Mouse (Mus musculus): ENCODE measurements around the gene Kif19a.

Kif19a gene

DNA sequence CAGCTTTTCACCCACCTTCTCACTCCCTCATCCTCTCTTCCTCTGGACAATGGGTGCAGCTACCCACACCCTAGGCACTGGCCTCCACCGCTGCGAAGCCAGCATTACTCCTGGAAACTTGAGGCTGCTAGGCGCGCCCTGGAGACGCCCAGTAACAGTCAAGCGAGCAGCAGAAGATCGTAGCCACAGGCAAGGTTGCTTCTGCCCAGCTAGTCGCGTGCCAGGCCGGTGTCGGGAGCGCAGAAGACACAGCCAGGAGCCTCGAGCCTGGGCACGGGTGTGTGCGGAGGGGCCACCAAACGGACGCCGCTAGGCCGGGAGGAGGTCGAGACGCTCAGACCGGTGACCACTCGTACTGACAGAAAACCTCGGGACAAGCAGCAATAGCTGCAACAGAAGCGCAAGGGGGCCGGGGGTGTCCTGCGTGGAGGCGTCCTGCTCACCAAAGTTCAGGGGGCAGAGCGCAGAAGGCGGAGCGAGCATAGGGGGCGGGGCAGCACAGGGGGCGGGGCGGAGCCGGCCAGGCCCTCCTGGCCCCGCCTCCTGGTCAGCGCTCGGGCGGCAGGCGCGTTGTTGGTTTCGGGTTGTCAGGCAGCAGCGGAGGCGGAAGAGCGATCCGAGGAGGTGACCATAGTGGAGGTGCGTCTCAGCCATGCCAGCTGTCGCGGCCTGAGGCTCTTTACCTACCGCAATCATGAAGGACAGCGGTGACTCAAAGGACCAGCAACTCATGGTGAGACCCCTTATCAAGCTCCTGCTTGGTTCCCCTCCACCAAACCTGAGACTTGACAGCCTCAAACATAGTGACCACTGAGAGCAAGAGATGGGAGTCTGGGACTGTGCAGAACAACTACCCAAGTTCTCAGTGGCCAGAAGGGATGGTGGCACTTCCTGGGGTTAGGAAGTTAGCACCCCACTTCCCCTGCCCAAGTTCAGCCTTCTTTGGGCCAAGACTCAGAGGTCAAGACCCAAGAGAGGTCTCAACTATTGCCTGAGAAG lies at the start of gene Kif19a:
Kif19a (plus strand) TSS at position 569 of the 999 bp plus-strand sequence.
- peak; percentile 86 for DNase-seq

DNA sequence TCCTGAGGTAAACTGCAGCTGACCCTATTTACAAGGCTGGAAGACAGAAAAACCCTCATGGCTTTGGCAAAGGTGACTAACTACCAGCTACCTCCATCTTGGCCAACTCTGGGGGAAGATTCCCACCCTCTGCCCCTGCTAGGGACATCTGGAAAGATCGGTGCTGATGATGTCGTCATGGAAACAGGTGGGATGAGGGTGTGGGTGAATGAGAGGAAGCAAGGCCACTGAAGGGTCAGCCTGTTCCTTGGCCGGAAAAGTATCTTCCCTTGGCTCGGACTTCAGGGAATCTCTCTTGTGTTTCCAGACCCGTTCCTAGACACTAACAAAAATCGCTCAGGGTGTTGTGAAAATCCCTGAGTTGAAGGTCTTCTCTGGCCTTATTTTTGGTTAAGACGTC lies 49.7 kb upstream of the Kif19a start:
- no peak for DNase-seq

DNA sequence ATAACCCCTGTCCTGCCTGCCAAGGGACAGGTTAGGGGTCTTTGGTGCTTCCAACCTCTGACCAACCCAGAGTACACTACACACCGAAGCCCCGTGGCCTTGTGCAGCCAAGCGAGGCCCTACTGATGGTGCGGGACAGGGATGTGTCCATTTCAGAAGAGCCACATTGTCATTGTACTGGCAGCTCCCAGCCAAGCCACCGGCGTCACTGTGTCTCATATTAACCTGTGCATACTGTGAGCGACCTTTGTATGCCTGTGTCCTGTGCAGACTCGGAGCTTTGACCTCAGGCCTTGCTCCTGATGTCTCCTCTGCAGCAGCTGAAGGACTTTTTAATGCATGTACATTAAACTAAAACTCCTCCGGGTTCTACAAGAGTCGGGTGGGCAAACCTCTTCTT lies 44.7 kb upstream of the Kif19a start:
- DNase-seq: no peak

DNA sequence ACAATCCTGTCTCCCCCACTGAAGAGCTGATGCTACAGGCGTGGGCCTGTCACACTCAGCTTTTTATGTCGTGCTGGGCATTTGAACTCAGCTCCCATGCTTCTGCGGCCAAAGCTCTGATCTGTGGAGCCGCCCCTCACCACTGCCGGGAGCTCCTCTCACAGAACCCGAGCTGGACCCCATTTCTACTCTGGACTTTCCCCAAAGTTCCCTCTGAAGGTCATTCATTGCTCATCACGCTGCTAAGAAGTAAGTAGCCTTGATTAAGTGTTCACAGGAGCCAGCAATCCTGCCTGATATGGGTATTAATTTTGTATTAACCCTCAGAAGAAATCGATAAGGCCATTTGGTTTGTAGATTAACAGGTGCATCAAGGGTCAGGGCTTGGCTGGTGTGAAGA lies 42.8 kb upstream of the Kif19a start:
- DNase-seq: no peak

DNA sequence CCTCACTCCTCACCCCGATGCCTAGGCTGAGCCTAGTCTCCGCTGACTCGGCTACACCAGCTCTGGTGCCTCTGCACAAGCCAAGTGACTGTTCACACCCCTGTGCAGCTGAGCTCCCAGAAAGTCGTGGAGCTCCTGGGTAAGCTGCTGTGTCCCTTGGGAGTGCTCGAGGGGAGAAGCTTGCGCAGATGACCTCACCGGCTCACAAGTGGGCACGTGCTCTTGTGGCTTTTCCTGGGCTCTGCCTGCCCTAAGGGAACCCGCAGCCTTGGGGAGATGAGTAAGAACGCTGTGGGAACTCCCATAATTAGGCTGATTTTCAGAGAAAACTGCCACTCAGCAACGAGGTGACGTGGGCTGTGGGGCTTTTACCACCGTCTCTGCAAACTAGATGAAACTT lies 42.2 kb upstream of the Kif19a start:
- DNase-seq: no peak

DNA sequence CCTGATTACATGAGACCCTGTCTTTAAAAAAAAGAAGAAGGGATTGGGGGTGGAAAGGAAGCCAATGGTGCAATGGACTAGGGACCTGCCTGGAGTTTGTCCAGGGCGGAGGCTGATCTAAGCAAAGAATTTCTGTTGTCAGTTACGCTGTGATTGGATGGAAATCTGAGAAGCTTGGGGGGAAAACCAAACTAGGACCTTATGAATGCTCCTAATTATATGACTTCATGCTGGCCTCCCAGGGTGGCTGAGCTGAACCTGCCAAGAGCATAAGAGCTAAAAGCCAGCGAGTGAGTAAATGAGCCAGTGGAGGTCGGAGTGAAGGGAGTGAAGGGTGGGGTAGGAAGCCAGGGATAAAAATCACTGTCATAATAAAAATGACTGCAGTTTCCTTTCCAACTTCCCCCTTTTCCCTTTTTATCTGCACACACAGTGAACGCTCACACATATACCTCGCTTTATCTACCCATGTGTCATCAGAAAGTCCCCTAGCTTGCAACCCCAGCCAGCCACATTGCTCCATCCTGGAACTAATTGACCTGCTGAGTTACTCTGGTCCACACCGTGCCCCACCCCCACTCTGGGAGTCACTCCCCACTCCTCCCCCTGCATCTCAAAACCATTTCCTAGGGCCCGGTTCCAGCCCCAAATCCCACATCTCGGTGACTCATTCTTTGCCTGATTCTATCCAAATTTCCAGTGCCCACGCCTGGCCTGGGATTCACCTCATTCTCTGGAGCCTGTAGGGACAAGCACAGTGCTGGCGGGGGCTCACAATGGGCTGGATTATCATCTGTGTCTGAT lies 40.2 kb upstream of the Kif19a start:
- DNase-seq: peak; percentile 50

DNA sequence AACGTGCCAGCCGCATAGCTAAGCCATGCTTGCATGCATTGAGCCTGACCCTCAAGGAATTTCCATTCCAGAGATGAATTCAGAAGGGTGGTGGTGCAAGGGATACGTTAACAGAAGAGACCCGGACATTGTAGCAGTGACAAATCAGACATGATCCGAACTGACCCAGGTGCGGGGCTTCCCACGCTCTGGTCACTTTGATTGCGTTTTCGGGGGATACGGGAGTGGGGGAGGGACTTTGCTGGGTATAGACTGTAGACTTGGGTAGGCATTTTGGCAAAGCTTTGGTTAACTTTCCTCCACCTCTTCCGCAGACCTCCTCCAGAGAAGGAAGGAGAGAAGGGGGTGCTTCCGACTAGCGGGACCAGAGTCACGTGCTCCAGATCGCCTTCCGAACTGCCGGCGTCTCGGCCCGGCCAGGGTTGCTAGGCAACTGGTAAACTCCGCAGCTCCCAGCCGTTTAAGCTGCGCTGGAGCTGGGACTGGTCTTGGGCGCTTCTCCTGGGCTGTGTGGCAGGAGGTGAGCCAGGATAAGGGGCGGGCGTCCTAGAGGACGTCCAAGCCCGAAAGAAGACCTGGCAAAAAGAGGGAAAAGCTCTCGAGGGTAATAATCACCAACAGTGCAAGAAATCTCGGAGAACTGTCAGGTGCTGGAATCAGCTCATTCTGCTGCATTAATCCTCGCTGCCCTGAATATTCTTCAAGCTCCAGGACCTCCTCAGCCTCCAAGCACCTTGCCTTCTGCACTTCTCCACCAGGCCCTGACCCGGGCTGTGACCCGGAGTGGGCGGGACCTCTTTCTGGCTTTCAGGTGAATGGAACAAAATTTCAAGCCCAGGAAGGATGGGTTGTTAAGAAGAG lies 38.0 kb upstream of the Kif19a start, which contains the start of gene Dnaic2:
Dnaic2 (plus strand) TSS at position 444 of the 861 bp plus-strand sequence.
- DNase-seq: peak; percentile 90

DNA sequence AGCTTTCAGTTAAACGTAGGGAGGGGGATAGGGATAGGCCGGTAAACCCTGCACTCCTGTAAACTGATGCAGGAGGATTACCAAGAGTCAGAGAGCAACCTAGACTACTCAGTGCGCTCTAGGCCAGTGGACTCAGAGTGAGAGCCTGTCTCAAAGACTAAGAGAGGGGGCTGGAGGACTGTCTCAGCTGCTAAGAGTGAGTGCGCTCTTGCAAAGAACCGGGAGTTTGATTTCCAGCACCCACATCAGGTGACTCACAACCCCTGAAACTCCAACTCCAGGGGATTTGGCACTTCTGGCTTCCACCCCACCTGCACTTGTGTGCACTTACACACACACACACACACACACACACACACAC lies 37.4 kb upstream of the Kif19a start:
- DNase-seq: no peak

DNA sequence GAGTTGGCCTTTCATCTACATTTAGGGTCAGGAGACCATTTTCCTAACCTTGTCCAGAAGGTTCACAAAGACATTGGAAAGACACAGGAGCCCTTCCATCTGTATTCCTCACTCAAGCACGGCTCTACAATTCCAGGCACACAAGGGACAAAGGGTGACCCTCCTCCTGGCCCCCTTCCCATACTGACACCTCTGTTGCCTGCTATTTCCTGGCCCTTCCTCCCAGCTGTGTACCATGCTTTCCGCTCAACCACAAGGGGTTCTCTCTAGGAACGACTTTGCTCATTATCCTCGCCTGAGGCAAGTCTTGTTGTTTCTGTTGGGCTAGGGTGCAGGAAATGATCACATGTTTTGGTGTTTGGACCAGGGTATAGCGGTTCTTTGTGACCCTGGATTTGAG lies 36.9 kb upstream of the Kif19a start:
- DNase-seq: no peak

DNA sequence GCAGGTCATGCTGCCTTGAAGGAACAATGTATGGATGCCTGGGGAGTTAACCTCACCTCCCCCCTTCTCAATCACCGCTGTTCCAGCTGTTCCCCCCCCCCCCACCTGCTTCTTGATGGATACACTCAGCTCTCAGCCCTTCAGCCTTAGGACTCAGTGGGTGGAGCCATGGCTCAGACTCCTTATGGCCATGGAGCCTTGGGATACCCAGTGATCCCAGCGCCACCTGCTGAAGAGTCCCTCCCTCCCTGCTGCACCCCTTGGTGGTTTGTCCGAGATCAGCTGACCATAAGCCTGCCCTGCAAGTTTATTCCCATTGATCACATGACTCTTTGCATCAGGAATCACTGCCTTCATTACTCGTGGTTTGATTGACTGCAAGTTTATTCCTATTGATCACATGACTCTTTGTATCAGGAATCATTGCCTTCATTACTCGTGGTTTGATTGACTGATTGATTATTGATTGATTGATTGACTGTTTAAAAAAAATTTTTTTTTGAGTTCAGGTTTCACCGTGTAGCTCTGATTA lies 35.3 kb upstream of the Kif19a start:
- DNase-seq: peak; percentile 42

DNA sequence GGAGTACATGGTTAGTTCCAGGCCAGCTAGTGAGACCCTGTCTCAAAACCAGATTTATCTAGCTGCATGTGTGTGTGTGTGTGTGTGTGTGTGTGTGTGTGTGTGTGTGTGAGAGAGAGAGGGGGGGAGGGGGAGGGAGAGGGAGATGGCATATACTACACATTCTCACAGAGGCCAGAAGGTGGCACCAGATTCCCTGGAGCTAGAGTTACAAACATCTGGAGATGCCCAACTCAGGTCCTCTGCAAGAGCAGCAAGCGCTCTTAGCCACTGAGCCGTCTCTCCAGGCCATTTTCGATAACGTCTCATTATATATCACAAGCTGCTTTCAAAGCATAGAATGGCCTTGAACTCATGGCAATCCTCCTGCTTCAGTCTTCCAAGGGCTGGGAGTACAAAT lies 33.5 kb upstream of the Kif19a start:
- DNase-seq: peak; percentile 34

DNA sequence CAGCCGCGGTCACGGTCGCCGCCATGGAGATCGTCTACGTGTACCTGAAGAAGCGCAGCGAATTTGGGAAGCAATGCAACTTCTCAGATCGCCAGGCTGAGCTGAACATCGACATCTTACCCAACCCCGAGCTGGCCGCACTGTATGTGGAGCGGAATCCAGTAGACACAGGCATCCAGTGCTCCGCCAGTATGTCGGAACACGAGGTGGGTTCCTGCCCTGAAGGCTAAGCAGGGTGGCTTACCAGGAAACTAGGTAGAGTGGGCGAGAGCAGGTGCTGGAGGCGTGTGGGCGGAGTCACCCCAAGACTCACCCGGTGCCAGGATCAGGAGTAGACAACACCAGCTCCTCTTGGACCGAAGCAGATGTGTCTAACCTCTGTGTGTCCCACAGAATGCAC lies 32.3 kb upstream of the Kif19a start:
- DNase-seq: no peak

DNA sequence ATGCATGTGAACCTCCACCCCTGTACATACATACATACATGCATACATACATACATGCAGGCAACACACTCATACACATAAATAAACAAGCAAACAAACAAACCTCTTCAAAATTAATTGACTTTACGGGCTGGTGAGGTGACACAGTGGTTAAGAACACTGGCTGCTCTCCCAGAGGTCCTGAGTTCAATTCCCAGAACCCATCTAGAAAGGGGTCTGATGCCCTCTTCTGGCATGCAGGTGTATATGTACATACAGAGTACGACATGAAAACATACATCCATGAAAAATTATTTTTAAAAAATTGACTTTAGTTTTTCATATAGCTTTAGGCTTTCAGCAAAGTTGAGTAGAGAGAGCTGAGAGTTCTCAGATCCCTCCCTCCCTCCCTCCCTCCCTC lies 29.1 kb upstream of the Kif19a start:
- no peak for DNase-seq

DNA sequence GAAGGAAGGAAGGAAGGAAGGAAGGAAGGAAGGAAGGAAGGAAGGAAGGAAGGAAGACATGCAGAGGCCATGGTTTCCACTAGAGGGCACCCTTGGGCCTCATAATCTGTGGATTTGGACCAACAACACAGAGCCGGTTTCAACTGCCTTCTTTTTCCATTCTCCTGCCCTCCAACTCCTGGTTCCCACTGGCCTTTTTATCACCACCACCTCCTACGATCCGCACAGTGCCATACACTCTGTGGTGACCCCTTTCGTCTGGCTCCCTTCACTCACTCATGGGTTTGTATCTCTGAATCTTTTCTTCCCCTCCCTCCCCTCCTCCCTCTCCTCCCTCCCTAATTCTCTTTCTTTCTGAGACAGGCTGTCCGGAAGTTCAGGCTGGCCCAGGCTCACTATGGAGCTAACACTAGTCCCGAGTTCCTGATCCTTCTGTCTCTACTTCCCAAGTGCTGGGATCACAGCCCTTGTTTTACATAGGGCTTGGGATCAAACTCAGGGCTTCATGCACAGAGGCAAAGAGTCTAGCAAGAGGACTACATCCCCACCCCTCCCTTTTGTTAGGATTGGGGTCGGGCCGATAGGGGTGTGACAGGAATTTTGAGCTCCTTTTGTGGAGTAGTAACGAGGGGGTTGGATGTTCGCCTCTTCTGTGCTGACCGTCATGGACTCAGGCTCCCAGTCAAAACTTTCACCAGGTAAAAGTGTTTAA lies 28.1 kb upstream of the Kif19a start:
- peak; percentile 83 for DNase-seq

DNA sequence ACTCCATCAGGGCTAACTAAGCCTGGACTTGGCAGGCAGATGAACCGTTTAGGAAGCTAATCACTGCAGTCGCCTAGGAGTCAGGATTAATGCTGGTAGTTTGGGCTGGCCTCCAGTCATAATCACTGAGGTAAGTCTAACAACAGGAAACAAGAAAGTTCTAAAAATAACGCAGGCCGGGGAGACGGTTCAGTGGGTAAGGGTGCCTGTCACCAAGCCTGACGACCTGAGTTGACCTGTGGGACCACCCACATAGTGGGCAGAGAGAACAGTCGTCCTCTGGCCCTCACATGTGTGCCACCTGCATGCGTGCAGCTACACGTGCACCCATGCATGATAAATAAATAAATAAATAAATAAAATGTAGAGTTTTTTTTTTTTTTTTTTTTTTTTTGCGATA lies 24.6 kb upstream of the Kif19a start:
- DNase-seq: peak; percentile 43

DNA sequence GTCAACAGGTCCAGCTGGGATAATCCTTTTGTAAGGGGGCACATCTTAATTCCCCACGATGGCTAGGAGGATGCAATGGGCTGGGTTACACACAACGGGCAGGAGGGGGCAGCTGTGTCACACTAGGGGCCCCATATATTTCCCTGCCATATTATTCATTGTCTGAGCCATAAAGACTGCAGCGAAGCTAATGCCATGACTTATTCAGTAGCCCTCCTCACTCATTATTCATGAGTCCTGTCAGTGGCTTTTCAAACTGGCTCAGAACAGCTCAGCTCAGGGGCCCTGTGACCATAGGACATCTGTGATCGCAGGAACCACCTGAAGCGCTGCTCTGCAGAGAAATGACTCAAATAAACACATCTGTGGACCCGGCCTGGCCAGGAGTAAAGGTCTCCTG lies 23.7 kb upstream of the Kif19a start:
- peak; percentile 63 for DNase-seq

DNA sequence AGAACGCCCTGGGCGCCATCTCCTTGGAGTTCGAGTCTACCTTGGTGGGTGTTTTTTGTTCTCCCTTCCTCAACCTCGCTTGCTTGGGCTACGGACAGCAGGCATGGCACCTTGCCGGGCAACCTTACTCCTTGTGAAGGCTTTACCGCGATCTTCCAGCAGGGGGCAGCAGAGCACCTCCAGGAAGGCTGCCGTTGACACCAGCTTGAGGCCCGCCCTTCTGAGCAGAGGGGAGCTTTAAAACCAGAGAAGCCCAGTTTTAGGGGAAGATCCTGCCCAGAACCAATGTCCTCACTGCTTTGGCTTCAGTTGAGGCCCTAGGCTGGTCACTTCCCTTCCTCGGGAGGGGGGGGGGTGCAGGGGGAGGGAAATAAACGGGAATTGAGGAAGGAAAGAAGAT lies 20.1 kb upstream of the Kif19a start:
- peak; percentile 91 for DNase-seq

DNA sequence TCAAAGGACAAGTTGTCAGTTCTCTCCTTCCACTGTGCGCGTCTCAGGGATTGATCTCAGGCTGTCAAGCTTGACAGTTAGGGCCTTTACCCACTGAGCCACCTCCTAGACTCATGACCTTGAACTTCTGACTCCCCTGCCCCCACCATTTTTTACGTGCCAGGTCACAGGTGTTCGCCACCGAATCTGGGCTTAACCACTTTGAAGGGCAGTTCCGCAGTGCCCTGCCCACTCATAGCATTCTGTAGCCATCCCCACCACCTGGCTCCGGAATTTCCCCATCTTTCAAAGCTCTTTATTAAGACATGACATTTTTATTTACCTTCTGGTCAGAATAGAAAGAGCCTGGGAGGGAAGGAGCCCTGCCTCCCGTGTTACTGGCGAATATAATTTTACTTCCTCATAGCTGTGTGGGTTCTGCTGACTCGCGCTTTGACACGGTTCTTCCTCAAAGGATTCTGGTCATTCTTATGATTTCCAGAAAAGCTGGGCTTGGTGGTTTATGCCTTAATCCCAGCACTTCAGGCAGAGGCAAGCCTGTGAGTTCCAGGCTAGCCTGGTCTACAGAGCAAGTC lies 17.5 kb upstream of the Kif19a start:
- no peak for DNase-seq

DNA sequence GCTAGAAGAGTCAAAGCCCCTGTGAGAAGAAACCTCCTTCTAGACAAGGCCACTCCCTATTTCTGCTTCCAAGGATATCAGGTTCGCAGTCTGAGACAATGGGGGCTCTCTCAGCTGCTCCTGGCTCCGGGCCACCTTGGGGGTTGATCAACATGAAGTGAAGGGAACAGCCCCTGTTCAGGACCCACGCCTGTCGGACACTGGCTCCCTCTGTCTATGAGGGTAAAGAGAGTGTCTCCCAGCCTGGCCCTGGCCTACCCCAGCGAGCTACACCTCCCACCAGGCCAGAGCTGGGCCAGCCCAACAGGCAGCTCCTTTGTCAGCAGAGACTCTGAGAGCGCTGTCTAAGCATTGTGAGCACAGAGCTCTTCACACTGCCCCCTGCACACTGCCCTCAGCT lies 4.7 kb downstream of the Kif19a start:
- no peak for DNase-seq

DNA sequence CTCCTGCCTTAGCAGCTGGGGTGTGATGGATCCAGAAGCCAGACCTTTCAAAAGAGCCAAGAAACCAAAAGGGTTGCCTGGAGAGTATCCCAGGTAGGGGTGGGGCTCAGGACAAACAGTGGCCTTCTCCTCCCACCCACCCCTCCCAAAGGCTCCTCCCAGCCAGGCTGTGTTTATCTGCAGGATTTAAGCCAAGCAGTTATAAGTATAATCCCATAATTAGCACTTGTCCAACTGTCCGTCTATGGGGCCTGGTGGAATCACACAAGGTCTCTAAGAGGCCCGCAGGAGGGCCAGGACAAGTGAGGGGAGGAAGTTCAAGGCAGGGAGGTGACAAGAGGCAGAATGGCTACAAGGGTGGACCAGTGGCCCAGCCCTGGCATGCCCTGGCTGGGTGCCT lies 6.7 kb downstream of the Kif19a start:
- DNase-seq: no peak

DNA sequence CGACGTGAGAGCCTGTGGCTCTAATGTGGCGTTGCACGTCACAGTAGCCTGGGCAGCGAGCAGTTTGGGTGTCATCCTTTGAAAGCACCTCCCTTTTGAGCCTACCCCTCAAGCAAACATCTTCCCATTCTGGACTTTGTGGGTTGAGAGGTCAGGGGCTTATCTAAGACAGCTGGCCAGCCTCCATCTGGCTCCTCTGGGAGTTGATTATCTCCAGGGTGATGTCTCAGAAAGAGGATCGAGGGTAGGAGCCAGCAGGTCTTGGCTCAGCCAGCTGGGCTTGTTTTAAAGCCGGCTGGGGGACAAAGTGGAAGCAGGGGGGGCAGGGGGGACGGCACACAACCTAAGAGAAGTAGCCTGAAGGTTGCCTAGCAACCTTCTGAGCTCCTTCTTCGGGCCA lies 14.9 kb downstream of the Kif19a start:
- no peak for DNase-seq

DNA sequence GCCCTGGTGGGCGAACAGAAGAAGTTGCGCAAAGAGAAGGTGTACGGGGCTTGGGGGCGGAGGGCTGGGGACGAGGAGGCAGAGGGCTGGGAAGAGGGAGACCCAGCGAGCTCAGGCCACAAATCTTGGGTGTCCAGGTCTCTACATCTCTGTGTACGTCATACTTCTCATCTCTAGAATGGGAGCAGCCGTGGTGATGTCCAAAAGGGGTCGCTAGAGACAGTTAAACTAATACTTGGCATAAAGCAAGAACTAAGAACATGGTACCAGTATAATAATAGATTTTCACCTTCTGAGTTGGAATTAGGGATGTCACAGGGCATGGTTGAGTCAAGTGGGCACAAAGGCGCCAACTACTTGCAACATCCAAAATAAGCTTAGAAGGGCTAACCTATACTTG lies 20.7 kb downstream of the Kif19a start:
- DNase-seq: no peak
